Mouse (Mus musculus): ENCODE data around the gene Vav2. TPM values are rescaled to one million over a fixed set of nuclear protein-coding genes. Genes with fewer than 3 reads are reported as not detected.

Vav2 gene
- total and polyA plus RNA-seq, 3 experiments: 11.3 to 12.5 (median 11.9) TPM

DNA sequence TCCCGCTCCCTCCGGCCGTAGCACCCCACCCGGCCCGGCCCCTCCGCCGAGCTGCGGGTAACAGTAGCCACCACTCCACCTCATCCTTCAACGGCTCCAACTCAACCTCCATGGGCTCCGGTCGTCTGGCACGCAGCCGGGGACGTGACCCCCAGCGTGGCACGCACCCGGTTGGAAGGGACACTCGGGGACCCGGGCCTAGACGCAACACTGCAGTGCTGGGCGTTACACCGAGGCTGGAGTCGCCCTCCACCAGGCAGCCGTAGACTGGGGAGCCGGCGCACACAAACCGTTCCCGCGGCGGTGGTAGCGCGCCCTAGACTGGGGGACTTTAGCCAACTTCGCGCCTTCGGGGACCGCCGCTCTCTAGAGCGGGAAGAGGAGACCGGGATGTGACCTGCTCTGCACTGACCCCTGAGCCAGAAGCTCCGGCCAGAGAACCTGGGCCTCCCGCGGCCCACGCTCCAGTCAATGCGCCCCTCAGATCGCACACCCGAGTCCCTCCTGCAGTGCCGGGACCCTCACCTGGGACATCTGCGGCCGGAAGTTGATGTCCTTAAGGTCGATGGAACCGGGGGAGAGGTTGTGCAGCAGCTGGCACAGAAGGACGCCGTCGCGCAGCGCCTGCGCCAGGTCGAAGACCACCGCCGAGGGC lies 955 bp downstream of the Vav2 start:
- Histone ChIP-seq H3K36me3 (ENCODE audit: control insufficient read depth, insufficient read depth, low read length) (no peaks in the 10 kb centered on the region), H3K79me2 (replicated peaks; ENCODE audit: control insufficient read depth, insufficient read depth, low read length) (no peaks in the 10 kb centered on the region), H3K4me1 (ENCODE audit: control insufficient read depth, insufficient read depth, low read length) (peaks cover 7% of the 10 kb centered on the region), H3K27me3 (ENCODE audit: control insufficient read depth, insufficient read depth, low read length) (no peaks in the 10 kb centered on the region), H3K4me3 (peak overlapping the region; percentile 73), H3K27ac (peak overlapping the region; percentile 52), H3K9ac (ENCODE audit: low read depth, low read length) (peak overlapping the region; percentile 88)
- TF ChIP-seq EP300 (IDR thresholded peaks at IDR 0.05; ENCODE audit: insufficient read depth, low read depth, low read length): no peak
- TF ChIP-seq POLR2A (IDR thresholded peaks at IDR 0.05; ENCODE audit: insufficient read depth, low read depth, low read length): no peak
- no peak for TF ChIP-seq CTCF (IDR thresholded peaks at IDR 0.05)
- intact Hi-C loops (cut with DNase I): no loop called here
- DNase-seq: peak; percentile 56 to 68
- under 1% methylated on average over 59 of the region's 60 CpGs for WGBS

DNA sequence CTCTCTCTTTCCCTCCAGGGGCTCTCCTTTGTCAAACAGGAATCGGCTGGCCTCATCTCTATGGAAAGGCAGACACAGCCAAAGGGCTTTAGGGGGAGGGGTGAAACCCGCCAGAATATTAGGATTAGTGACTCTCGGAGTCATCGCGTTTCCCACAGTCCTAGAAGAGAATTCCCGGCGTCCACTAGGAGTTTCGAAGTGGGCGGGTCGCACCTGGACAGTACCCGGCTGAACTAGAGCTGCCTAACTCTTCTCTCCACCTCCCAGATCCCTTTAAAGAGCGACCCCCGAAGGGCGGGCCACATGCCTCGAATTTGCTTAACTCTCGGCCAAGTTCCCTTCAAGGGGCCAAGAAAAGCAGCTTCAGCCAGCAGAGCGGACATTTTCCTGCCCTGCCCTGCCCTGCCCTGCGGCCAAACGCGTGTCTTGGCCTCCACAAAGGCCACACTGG lies 1.6 kb downstream of the Vav2 start:
- TF ChIP-seq CTCF (IDR thresholded peaks at IDR 0.05) (no peak), POLR2A (IDR thresholded peaks at IDR 0.05; ENCODE audit: insufficient read depth, low read depth, low read length) (no peak), EP300 (IDR thresholded peaks at IDR 0.05; ENCODE audit: insufficient read depth, low read depth, low read length) (no peak)
- Histone ChIP-seq H3K9ac (ENCODE audit: low read depth, low read length) (peak overlapping the region; percentile 88), H3K27me3 (ENCODE audit: control insufficient read depth, insufficient read depth, low read length) (no peaks in the 10 kb centered on the region), H3K27ac (peak overlapping the region; percentile 52; the same call in 1 of the 2 replicates), H3K4me1 (ENCODE audit: control insufficient read depth, insufficient read depth, low read length) (peaks cover 7% of the 10 kb centered on the region), H3K79me2 (replicated peaks; ENCODE audit: control insufficient read depth, insufficient read depth, low read length) (no peaks in the 10 kb centered on the region), H3K36me3 (ENCODE audit: control insufficient read depth, insufficient read depth, low read length) (no peaks in the 10 kb centered on the region), H3K4me3 (peak overlapping the region; percentile 73)
- intact Hi-C loops (cut with DNase I): no loop called here
- WGBS: 19% methylated on average over 20 of the region's 20 CpGs
- DNase-seq: peak; percentile 42 to 45

DNA sequence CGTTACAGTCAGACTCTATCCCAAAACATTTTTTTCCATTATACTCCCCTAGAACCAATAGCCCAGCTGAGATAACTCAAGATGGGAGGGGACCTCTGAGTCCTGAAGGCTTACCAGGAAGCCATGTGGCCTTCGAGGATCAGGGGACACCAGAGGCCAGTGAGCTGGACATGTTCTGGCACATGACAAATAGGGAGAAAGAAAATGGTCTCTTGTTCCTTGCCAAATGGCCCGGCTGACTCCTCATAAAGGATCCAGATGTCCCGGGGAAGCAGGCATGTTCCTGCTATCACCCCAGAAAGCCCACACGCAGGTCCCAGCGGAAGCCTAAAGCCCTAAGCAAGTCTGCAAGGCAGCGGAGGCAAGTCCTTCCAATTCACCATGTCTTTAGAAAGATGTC lies 3.2 kb downstream of the Vav2 start:
- no peak overlapping the region for H3K27ac ChIP-seq
- no peak overlapping the region for H3K9ac ChIP-seq (ENCODE audit: low read depth, low read length)
- WGBS: 65% methylated on average over 7 of the region's 7 CpGs
- H3K36me3 ChIP-seq (ENCODE audit: control insufficient read depth, insufficient read depth, low read length): no peaks in the 10 kb centered on the region
- intact Hi-C loops (cut with DNase I): no loop called here
- no peaks in the 10 kb centered on the region for H3K27me3 ChIP-seq (ENCODE audit: control insufficient read depth, insufficient read depth, low read length)
- H3K4me3 ChIP-seq: no peak overlapping the region
- no peaks in the 10 kb centered on the region for H3K79me2 ChIP-seq (replicated peaks; ENCODE audit: control insufficient read depth, insufficient read depth, low read length)
- TF ChIP-seq CTCF (IDR thresholded peaks at IDR 0.05): no peak
- no peak for TF ChIP-seq POLR2A (IDR thresholded peaks at IDR 0.05; ENCODE audit: insufficient read depth, low read depth, low read length)
- no peak for TF ChIP-seq EP300 (IDR thresholded peaks at IDR 0.05; ENCODE audit: insufficient read depth, low read depth, low read length)
- peak; percentile 42 to 52 for DNase-seq
- peaks cover 10% of the 10 kb centered on the region for H3K4me1 ChIP-seq (ENCODE audit: control insufficient read depth, insufficient read depth, low read length)

DNA sequence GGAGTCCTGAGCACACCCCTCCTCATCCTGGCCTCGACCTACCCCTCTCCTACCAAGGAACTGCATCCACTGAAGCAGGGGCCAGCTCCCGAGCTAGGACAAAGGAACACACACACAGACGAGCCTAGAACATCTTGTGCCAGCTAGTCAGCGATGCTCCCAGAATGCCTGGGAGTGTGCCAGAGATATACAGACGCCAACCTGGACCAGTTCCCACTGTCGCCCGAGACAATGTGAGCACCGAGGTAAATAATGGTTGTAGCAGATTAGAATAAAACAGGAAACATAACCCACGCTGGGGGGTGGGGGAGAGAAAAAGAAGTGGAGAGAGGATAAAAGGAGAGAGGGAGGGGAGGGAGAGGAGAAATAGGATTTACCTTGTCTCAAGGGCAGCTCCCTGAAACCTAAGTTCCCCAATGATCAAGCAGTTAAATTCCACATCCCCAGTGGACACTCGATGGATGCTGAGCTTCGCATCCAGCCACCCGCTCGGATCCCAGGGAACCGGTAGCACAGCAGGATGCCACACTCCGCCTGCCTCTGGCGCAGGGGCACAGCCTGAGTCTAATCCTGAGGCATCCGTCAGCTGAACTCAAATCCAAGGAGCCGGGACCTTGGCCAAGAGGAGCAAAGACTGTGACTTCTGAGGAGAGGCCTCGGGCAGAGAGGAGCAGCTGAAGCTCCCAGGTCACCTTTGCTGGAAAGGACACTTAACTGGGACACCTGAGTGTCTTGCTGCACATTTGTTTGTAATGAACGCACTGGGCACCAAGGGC lies 5.4 kb downstream of the Vav2 start:
- 33% methylated on average over 20 of the region's 20 CpGs for WGBS
- DNase-seq: peak; percentile 57 to 70
- Histone ChIP-seq H3K9ac (ENCODE audit: low read depth, low read length) (no peak overlapping the region), H3K4me3 (no peak overlapping the region), H3K27me3 (ENCODE audit: control insufficient read depth, insufficient read depth, low read length) (no peaks in the 10 kb centered on the region), H3K36me3 (ENCODE audit: control insufficient read depth, insufficient read depth, low read length) (no peaks in the 10 kb centered on the region), H3K79me2 (replicated peaks; ENCODE audit: control insufficient read depth, insufficient read depth, low read length) (no peaks in the 10 kb centered on the region), H3K27ac (peak overlapping the region; percentile 33; the same call in 1 of the 2 replicates), H3K4me1 (ENCODE audit: control insufficient read depth, insufficient read depth, low read length) (peaks cover 24% of the 10 kb centered on the region)
- intact Hi-C loops (cut with DNase I): no loop called here
- TF ChIP-seq EP300 (IDR thresholded peaks at IDR 0.05; ENCODE audit: insufficient read depth, low read depth, low read length) (peak; percentile 71; the same call in 1 of the 2 replicates), CTCF (IDR thresholded peaks at IDR 0.05) (no peak), POLR2A (IDR thresholded peaks at IDR 0.05; ENCODE audit: insufficient read depth, low read depth, low read length) (no peak)

DNA sequence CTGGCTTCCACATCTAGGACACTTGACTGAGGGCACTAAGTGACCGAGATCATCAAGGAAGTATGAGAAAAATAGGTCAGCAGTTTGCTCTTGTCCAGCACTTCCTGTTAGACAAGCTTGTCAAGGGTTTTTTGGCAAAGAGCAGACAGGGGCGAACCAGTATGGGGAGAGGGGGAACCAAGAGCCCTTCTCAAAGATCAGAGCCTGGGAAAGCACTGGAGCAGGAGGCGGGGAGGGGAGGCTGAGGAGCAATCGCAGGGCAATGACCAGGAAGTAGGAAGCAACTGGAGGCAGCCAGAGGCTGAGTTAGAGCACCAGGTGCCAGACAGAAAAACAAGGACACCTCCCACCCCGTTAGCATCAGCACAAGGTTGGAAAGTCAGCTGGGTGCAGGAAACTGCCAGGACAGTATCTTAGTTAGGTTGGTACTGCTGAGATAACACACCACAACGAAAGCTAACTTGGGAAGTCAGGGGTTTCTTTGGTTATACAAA lies 8.2 kb downstream of the Vav2 start:
- Histone ChIP-seq H3K9ac (ENCODE audit: low read depth, low read length) (no peak overlapping the region), H3K36me3 (ENCODE audit: control insufficient read depth, insufficient read depth, low read length) (no peaks in the 10 kb centered on the region), H3K79me2 (replicated peaks; ENCODE audit: control insufficient read depth, insufficient read depth, low read length) (0 out of 2 replicates have a peak, but pooled peaks cover 2% of the 10 kb centered on the region), H3K27me3 (ENCODE audit: control insufficient read depth, insufficient read depth, low read length) (no peaks in the 10 kb centered on the region), H3K4me1 (ENCODE audit: control insufficient read depth, insufficient read depth, low read length) (peaks cover 33% of the 10 kb centered on the region), H3K27ac (peak overlapping the region; percentile 61), H3K4me3 (no peak overlapping the region)
- no peak for TF ChIP-seq EP300 (IDR thresholded peaks at IDR 0.05; ENCODE audit: insufficient read depth, low read depth, low read length)
- no peak for TF ChIP-seq POLR2A (IDR thresholded peaks at IDR 0.05; ENCODE audit: insufficient read depth, low read depth, low read length)
- TF ChIP-seq CTCF (IDR thresholded peaks at IDR 0.05): no peak
- intact Hi-C loops (cut with DNase I): no loop called here
- 8% methylated on average over 6 of the region's 6 CpGs for WGBS
- peak in 1 of 2 experiments; percentile 57 for DNase-seq
